Mouse (Mus musculus) liver, postnatal 0 days (tissue): ENCODE data around the gene Abhd15.

Source experiments
- CTCF ChIP-seq: sonication (generic); IDR thresholded peaks from 2 replicates; pipeline ENCODE4 v1.5.1; 2016; ENCODE audit warnings: antibody characterized with exemption, low read depth
- EP300 ChIP-seq: IDR thresholded peaks from 2 replicates; pipeline ENCODE4 v1.6.1; 2016; ENCODE audit warnings: antibody characterized with exemption, low read depth, mild to moderate bottlenecking

DNA sequence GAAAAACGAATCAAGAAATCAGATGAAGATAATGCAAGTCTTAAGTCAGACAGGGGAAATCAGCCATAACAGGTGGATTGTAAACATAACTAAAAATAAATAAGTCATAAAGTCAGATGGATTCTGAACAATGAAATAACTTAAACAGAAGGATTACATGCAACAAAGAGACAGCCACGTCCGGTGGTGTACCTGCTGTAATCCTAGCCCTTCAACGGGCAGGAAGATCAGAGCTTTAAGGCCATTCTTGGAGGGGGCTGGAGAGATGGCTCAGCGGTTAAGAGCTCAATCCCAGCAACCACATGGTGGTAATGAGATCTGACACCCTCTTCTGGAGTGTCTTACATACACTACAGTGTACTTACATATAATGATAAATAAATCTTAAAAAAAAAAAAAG lies 3.6 kb upstream of the Abhd15 start:
- TF ChIP-seq EP300, result no peak
- TF ChIP-seq CTCF, result no peak
